Mouse (Mus musculus): ENCODE results near the gene Nfib. TPM values are rescaled to one million over a fixed set of nuclear protein-coding genes. Genes with fewer than 3 reads are reported as not detected.
A peak's percentile ranks its signal among the peaks of the same experiment; 100 is the strongest.

Nfib gene
- total and polyA plus RNA-seq, 3 experiments = 32.1 to 121 (median 118) TPM

- Histone ChIP-seq H3K9ac (ENCODE audit: low read depth, low read length) (no peak overlapping the region), H3K36me3 (ENCODE audit: control insufficient read depth, insufficient read depth, low read length) (peaks cover 34% of the 10 kb centered on the region), H3K27me3 (ENCODE audit: control insufficient read depth, insufficient read depth, low read length) (no peaks in the 10 kb centered on the region), H3K79me2 (replicated peaks; ENCODE audit: control insufficient read depth, insufficient read depth, low read length) (peaks cover 10% of the 10 kb centered on the region), H3K27ac (no peak overlapping the region), H3K4me1 (ENCODE audit: control insufficient read depth, insufficient read depth, low read length) (peaks cover 28% of the 10 kb centered on the region), H3K4me3 (no peak overlapping the region)
- intact Hi-C loops (cut with DNase I) = no loop called here
- no peak for TF ChIP-seq EP300 (IDR thresholded peaks at IDR 0.05; ENCODE audit: insufficient read depth, low read depth, low read length)
- no peak for TF ChIP-seq CTCF (IDR thresholded peaks at IDR 0.05)
- no peak for TF ChIP-seq POLR2A (IDR thresholded peaks at IDR 0.05; ENCODE audit: insufficient read depth, low read depth, low read length)
- 64% methylated on average over 4 of the region's 4 CpGs for WGBS
- no peak for DNase-seq
Measured at GRCm38 (mm10) chr4:82454989-82455388, 250.6 kb downstream of the Nfib start.

- Histone ChIP-seq H3K36me3 (ENCODE audit: control insufficient read depth, insufficient read depth, low read length) (peaks cover 39% of the 10 kb centered on the region), H3K27me3 (ENCODE audit: control insufficient read depth, insufficient read depth, low read length) (no peaks in the 10 kb centered on the region), H3K4me3 (no peak overlapping the region), H3K27ac (no peak overlapping the region; the same call in 1 of the 2 replicates), H3K79me2 (replicated peaks; ENCODE audit: control insufficient read depth, insufficient read depth, low read length) (peaks cover 12% of the 10 kb centered on the region), H3K4me1 (ENCODE audit: control insufficient read depth, insufficient read depth, low read length) (peaks cover 27% of the 10 kb centered on the region), H3K9ac (ENCODE audit: low read depth, low read length) (no peak overlapping the region)
- intact Hi-C loops (cut with DNase I) = no loop called here
- DNase-seq = no peak
- TF ChIP-seq EP300 (IDR thresholded peaks at IDR 0.05; ENCODE audit: insufficient read depth, low read depth, low read length) (no peak), CTCF (IDR thresholded peaks at IDR 0.05) (no peak), POLR2A (IDR thresholded peaks at IDR 0.05; ENCODE audit: insufficient read depth, low read depth, low read length) (no peak)
Measured at GRCm38 (mm10) chr4:82453341-82453740, 252.2 kb downstream of the Nfib start.

- intact Hi-C loops (cut with DNase I) = no loop called here
- Histone ChIP-seq H3K4me3 (no peak overlapping the region), H3K9ac (ENCODE audit: low read depth, low read length) (no peak overlapping the region; the same call in 1 of the 2 replicates), H3K79me2 (replicated peaks; ENCODE audit: control insufficient read depth, insufficient read depth, low read length) (peaks cover 12% of the 10 kb centered on the region), H3K27ac (no peak overlapping the region), H3K27me3 (ENCODE audit: control insufficient read depth, insufficient read depth, low read length) (no peaks in the 10 kb centered on the region), H3K36me3 (ENCODE audit: control insufficient read depth, insufficient read depth, low read length) (peaks cover 39% of the 10 kb centered on the region), H3K4me1 (ENCODE audit: control insufficient read depth, insufficient read depth, low read length) (peaks cover 26% of the 10 kb centered on the region)
- 52% methylated on average over 4 of the region's 4 CpGs for WGBS
- no peak for DNase-seq
- TF ChIP-seq EP300 (IDR thresholded peaks at IDR 0.05; ENCODE audit: insufficient read depth, low read depth, low read length) (no peak), POLR2A (IDR thresholded peaks at IDR 0.05; ENCODE audit: insufficient read depth, low read depth, low read length) (no peak), CTCF (IDR thresholded peaks at IDR 0.05) (no peak)
Measured at GRCm38 (mm10) chr4:82452905-82453304, 252.6 kb downstream of the Nfib start.

- no peaks in the 10 kb centered on the region for H3K27me3 ChIP-seq (ENCODE audit: control insufficient read depth, insufficient read depth, low read length)
- peaks cover 51% of the 10 kb centered on the region for H3K36me3 ChIP-seq (ENCODE audit: control insufficient read depth, insufficient read depth, low read length)
- H3K27ac ChIP-seq = peak overlapping the region; percentile 84
- TF ChIP-seq EP300 (IDR thresholded peaks at IDR 0.05; ENCODE audit: insufficient read depth, low read depth, low read length) (peak; percentile 94), CTCF (IDR thresholded peaks at IDR 0.05) (no peak), POLR2A (IDR thresholded peaks at IDR 0.05; ENCODE audit: insufficient read depth, low read depth, low read length) (peak; percentile 55)
- peak; percentile 89 to 93 for DNase-seq
- H3K4me1 ChIP-seq (ENCODE audit: control insufficient read depth, insufficient read depth, low read length) = peaks cover 30% of the 10 kb centered on the region
- 3% methylated on average over 8 of the region's 8 CpGs for WGBS
- intact Hi-C loops (cut with DNase I) = loop anchor here (2.0 to 5.0 kb wide), 4 partner anchors 38 to 90 kb away; no protein-coding TSS in a partner anchor
- no peak overlapping the region for H3K9ac ChIP-seq (ENCODE audit: low read depth, low read length)
- no peak overlapping the region for H3K4me3 ChIP-seq
- H3K79me2 ChIP-seq (replicated peaks; ENCODE audit: control insufficient read depth, insufficient read depth, low read length) = peaks cover 7% of the 10 kb centered on the region
Measured at GRCm38 (mm10) chr4:82447061-82447671, 258.4 kb downstream of the Nfib start.

GRCm38 (mm10) chr4:82444078-82444477 lies 261.5 kb downstream of the Nfib start:
- intact Hi-C loops (cut with DNase I) = no loop called here
- no peak for DNase-seq
- TF ChIP-seq POLR2A (IDR thresholded peaks at IDR 0.05; ENCODE audit: insufficient read depth, low read depth, low read length) (no peak), CTCF (IDR thresholded peaks at IDR 0.05) (no peak), EP300 (IDR thresholded peaks at IDR 0.05; ENCODE audit: insufficient read depth, low read depth, low read length) (no peak)
- H3K79me2 ChIP-seq (replicated peaks; ENCODE audit: control insufficient read depth, insufficient read depth, low read length) = peaks cover 9% of the 10 kb centered on the region
- no peak overlapping the region for H3K4me3 ChIP-seq
- H3K36me3 ChIP-seq (ENCODE audit: control insufficient read depth, insufficient read depth, low read length) = peaks cover 59% of the 10 kb centered on the region
- H3K27ac ChIP-seq = no peak overlapping the region; the same call in 1 of the 2 replicates
- H3K4me1 ChIP-seq (ENCODE audit: control insufficient read depth, insufficient read depth, low read length) = peaks cover 24% of the 10 kb centered on the region
- H3K9ac ChIP-seq (ENCODE audit: low read depth, low read length) = no peak overlapping the region
- 48% methylated on average over 1 of the region's 1 CpGs for WGBS
- H3K27me3 ChIP-seq (ENCODE audit: control insufficient read depth, insufficient read depth, low read length) = no peaks in the 10 kb centered on the region

GRCm38 (mm10) chr4:82443441-82443840 lies 262.1 kb downstream of the Nfib start:
- Histone ChIP-seq H3K27ac (peak overlapping the region; percentile 21), H3K27me3 (ENCODE audit: control insufficient read depth, insufficient read depth, low read length) (no peaks in the 10 kb centered on the region), H3K4me1 (ENCODE audit: control insufficient read depth, insufficient read depth, low read length) (peaks cover 25% of the 10 kb centered on the region), H3K79me2 (replicated peaks; ENCODE audit: control insufficient read depth, insufficient read depth, low read length) (peaks cover 8% of the 10 kb centered on the region), H3K36me3 (ENCODE audit: control insufficient read depth, insufficient read depth, low read length) (peaks cover 56% of the 10 kb centered on the region), H3K4me3 (no peak overlapping the region), H3K9ac (ENCODE audit: low read depth, low read length) (no peak overlapping the region)
- WGBS = 62% methylated on average over 5 of the region's 5 CpGs
- no peak for TF ChIP-seq POLR2A (IDR thresholded peaks at IDR 0.05; ENCODE audit: insufficient read depth, low read depth, low read length)
- TF ChIP-seq EP300 (IDR thresholded peaks at IDR 0.05; ENCODE audit: insufficient read depth, low read depth, low read length) = no peak
- TF ChIP-seq CTCF (IDR thresholded peaks at IDR 0.05) = no peak
- intact Hi-C loops (cut with DNase I) = no loop called here
- no peak for DNase-seq

Data from heart, adult 2 months (tissue).